Mouse (Mus musculus): ENCODE data around the gene Pik3r3.
"Not testable (repeated sequence)": the region's sequence is repeated elsewhere in the genome, so short reads cannot be mapped to it uniquely, and the experiment has no call there.

Pik3r3 gene

DNA sequence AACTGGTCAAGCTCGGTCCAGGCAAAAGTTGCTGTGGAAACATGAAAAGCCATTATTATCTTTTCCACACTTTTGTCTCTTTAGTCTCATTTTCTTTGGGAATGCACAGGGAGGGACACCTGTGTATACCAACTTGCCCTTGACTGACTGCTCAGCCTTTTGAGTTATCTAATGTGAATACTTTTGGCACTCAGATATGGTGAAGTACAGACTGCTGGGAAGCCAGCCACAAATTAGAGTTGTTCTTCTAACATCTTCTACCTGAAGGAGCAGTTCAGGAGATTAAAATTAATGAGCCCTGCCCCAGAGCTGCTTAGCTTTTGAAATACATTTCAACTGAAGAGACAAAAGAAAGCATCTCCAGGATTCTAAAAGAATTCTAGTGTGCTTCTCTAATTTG lies 2.4 kb upstream of the Pik3r3 start:
- DNase-seq (ENCODE audit: low spot score in 2 of 2) = no peak

DNA sequence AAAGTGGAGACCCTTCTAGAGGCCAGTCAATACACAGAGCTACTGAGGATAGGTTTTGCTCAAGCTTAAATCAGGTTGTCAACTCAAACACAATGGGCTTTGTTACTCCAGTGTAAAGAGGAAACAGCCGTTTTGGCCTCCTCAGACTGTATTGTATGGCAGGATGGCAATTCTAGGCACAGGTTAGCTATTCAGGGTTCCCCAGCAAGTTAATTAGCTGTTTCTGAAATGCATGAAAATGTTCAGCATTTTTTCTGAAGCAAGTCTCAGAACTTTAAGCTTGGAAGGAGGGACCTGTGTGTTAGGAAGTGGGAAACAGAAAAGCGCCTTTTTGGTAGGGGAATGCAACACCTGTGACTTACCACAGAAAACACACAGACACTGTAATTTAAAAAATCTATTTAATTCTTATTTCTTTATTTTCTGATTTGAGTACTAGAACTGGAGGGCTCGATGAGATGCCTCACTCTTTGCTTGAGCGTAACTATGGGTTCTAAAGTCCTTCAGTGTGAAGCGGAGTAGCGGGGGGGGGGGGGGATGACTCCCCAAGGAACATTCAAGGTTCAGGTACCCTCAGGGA lies 1.3 kb upstream of the Pik3r3 start:
- no peak for DNase-seq (ENCODE audit: low spot score in 2 of 2)

DNA sequence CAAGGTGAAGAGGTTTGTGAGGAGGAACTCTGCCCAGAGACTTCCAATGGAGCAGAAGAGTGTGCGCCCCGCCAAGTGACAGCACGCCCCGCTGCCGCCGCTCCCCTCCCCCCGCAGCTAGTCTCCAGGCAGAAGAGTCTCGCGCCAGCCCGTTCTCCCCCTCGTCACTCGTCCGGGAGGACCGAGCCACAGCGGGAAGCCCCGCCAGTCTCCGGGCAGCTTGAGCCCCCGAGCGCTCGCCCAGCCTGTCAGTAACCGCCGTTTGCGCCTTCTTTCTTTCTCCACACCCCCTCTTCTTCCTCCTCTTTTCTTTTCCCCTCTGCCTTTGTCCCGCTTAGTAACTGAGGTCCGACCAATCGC lies 658 bp upstream of the Pik3r3 start:
- no peak for DNase-seq (ENCODE audit: low spot score in 2 of 2)

DNA sequence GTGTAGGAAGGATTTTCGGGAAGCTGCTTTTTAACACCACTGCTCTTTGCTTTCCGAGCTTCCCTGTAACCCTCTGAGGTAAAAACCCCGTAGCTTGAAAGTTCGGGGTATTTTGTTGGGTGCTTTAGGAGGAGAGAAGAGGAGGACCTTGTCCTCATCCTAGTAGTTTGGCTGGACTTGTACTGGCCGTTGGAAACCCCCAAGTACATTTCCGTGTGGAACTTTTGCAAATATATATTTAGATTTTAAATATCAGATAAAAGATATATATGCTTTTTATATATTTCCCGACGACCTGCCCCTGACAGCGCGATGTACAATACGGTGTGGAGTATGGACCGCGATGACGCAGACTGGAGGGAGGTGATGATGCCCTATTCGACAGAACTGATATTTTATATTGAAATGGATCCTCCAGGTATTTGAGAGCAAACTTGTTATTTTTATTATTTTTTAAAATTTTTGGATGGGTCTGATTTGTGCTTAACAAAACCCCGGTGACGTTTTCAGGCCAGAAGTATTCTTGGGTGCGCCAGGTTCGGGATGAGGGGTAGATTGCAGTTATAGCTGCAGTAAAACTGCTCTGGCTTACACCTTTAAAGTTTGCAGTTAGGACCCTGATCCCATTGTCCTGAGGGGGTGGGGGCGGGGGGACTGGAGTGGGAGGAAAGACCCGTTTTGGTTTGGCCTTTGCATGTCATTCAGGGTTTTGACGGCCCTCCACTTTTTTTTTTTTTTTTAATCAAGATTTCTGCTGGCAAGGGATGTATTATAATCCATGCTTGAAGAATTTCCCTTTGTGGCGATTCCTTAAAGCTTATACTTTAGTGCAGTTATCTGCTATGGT lies 801 bp downstream of the Pik3r3 start:
- DNase-seq (ENCODE audit: low spot score in 2 of 2) = peak; percentile 14 to 23

DNA sequence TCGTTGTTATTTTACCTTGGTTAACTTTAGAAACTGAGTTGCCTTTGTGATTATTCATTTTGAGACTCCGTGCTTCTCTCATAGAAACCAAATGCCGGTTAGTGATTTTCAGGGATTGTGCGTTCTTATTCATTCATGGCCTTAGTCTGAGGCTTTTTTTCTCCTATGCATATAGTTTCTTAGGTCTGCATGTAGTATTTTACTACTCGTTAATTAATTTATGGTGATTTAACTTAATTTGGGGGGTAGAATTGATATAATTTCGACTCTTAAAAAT lies 1.4 kb downstream of the Pik3r3 start:
- no peak for DNase-seq (ENCODE audit: low spot score in 2 of 2)

DNA sequence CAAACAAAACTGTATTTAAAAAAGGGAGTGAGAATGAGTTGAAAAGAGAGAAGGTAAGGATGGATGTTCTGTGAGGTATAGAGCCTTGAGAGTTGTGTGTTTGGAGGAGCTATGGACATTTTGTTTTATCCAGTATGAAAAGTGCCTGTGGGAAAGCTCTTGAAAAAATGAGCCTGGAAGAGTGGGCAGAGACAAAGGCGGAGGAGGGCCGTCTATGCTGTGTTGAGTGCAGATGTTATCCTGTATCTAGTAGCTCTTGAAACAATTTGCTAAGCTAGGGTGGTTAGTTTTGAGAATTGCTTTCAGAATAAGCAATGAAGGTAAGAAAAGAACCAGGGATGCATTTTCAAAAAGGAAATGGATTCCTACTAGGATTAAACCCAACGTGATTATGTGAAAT lies 22.0 kb downstream of the Pik3r3 start:
- DNase-seq (ENCODE audit: low spot score in 2 of 2) = peak in 1 of 2 experiments; percentile 15

DNA sequence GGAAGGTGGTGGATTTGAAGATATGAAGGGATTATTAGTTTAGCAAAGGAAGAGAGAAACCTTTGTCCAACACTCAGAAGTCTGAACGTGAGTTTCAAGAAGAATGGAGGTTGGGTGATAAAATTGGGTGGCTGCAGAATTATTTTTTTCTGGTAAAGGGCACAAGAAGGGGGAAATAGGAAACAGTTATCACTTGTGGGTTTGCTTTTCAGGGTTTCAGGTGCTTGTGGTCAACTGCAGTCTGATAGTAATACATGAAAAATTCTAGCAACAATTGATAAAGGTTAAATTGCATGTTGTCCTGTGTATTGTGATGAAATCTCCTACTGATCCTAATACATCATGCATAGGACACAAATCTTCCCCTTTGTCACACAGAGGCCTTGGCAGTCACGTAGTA lies 22.8 kb downstream of the Pik3r3 start:
- no peak for DNase-seq (ENCODE audit: low spot score in 2 of 2)

DNA sequence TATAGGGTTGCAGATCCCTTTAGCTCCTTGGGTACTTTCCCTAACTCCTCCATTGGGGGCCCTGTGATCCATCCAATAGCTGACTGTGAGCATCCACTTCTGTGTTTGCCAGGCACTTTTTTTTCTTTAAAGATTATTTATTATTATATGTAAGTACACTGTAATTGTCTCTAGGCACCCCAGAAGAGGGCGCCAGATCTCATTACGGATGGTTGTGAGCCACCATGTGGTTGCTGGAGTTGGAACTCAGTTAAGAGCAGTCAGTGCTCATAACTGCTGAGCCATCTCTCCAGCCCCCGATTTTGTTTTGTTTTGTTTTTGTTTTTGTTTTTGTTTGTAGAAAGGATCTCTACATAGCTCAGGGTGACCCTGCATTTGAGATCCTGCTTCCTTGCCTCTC lies 24.5 kb downstream of the Pik3r3 start:
- DNase-seq (ENCODE audit: low spot score in 2 of 2) = not testable (repeated sequence)

DNA sequence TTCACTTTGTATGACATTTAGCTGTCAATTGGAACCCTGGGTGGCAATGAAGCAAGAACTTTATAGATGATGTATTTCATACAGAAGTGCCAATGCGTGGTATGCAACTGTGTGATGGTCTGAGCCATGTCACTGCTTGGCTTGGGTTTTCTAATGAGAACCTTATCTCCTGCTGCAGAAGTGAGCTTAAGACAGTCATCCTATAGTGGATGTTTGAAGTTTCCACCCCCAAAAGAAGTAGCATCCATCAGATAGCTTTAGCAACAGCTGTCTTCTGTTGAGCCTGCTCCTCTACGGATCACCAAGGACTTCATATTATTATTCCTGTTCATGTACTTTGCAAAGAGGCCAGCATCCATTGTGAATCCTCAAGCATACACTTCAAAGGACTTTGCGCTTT lies 28.6 kb downstream of the Pik3r3 start:
- DNase-seq (ENCODE audit: low spot score in 2 of 2) = no peak

DNA sequence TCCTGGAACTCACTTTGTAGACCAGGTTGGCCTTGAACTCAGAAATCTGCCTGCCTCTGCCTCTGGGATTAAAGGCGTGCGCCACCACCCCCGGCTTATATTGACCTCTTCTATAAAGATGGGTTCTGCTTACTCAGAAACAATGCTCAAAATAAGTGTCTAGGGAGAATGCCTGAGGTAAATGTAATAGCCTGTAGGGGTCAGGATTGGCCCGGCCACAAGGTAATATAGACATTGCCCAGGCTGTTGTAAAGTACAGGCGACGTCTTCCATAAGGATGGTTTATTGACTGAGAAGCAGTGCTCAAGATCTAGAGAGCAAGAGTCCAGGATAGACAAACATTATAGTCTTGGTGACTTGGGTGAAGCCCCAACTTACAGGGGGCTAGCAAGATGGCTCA lies 46.8 kb downstream of the Pik3r3 start:
- no peak for DNase-seq (ENCODE audit: low spot score in 2 of 2)

DNA sequence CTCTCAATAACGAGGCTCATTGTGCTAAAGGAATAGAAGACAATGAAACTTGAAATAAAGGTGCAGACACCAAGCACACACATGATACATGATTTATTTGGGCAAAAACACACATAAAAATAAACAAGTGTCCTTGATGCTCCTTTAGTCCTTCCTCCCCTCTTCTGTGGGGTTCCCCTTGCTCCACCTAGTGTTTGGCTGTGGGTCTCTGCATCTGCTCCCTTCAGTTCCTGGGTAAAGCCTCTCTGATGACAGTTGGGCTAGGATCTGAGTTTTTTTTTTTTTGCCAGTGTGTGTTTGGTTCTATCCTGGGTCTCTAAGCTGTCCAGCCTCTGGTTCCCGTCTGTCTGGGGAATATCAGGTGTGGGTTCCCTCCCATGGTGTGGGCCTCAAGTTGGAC lies 60.8 kb downstream of the Pik3r3 start:
- no peak for DNase-seq (ENCODE audit: low spot score in 2 of 2)

DNA sequence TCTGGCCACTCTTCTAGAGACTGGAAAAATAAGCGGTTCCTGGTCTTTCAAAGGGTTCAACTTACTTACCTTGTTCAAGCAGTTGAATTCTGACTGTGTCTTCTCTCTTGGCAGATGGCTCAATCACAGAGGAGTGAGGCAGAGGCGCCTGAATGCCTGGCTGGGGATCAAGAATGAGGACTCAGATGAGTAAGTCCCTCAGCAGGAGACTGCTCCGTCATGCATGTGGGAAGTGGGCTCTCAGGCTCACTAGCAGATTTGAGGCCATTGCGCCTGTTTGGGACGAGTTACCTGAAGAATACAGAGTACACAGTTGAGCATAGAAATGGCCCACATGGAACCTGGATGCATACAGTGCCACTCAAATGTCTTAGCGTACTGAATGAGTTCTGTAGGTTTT lies 70.1 kb downstream of the Pik3r3 start:
- DNase-seq (ENCODE audit: low spot score in 2 of 2) = peak in 1 of 2 experiments; percentile 53

DNA sequence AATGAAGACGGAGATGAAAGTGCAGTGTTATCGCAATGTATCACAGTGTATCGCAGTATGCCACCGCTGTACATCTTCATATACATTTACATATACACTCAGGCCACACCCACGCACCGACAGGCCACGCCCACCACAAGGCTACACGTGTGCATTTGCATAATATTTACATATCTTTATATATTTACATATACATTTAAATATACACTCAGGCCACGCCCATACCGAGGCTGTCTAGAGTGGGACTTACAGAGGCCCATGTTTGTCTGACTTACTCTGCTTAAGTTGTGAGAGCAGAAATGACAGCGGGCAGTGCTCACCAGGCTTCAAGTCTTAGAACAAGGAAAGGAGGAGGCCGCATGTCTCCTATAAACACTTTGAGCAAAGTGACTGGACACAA lies 71.9 kb downstream of the Pik3r3 start:
- no peak for DNase-seq (ENCODE audit: low spot score in 2 of 2)

DNA sequence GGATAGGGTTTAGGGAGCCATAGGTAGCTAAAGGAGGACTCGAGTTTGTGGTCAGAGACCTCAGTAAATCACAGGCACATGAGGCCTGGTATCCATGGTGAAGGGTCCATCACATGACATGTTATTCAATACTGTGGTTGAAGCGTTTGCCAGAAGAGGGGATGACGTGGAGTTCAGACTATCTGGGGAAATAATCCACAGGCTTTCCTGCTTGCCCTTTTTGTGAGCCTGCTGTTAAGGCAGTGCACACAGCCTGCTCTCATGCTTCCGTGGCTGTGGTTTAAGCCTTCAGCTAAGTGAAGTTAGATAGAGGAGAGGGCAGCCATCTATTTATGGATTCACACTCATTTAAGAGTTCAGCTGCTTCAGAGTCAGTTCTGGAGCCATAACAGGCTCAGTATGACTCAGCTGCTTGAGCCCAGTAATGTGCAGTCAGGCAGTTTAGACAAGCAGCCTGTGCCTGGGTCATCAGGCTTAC lies 79.5 kb downstream of the Pik3r3 start:
- DNase-seq (ENCODE audit: low spot score in 2 of 2) = peak in 1 of 2 experiments; percentile 7

DNA sequence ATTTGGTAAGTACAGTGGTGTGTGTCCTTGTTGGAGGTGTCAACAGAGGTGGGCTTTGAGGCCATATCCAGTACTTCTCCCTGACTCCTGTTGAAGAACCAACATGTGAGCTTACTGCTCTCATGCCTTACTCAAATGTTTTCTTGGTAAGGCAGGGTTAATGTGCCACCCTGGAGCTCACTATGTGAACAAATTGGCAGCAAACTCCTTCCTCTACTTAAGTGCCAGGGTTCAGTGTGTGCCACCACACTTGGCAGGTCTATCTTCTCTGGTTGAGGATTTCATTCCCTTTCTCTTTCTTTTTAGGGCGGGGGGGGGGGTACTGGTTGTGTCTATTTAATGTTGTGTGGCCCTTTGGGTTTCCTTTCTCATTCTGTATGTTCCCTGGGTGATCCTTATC lies 83.1 kb downstream of the Pik3r3 start:
- no peak for DNase-seq (ENCODE audit: low spot score in 2 of 2)

DNA sequence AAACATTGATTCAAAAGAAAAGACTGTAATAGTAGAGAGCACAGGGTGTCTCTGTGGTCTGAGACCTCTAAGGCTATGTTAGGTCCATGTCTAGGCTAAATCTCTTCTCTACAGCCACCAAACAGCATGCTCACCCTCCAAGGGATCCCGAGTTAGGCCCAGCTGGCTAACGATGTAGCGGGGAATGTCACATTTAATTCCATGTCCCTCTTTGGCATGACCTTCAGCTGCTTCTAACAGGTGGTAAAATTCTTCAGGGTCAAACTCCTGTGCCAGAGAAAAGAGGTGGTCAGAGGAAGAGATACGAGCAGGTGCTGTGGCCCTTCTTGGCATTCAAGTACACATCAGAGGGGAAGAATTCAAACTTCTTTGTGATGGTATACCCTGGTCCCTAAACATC lies 96.2 kb downstream of the Pik3r3 start:
- DNase-seq (ENCODE audit: low spot score in 2 of 2) = no peak

DNA sequence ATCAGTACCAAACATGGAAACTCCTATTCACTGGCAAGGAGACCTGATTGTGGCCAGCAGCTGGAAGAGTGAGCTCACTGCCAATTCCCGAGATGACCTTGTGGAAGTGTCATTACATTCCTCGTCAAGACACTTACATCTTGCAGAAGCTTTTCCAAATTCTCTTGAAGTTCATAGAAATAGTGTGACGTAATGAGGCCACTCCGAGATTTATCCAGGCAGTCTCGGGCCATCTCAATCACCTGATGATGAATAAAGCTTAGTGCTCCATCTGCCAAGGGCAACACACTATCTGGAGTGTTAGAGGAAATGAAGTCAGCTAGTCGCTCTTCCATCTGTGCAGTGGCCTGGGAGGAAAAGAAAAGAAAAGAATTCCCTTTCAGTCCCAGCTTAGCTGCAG lies 100.7 kb downstream of the Pik3r3 start:
- DNase-seq (ENCODE audit: low spot score in 2 of 2) = no peak

DNA sequence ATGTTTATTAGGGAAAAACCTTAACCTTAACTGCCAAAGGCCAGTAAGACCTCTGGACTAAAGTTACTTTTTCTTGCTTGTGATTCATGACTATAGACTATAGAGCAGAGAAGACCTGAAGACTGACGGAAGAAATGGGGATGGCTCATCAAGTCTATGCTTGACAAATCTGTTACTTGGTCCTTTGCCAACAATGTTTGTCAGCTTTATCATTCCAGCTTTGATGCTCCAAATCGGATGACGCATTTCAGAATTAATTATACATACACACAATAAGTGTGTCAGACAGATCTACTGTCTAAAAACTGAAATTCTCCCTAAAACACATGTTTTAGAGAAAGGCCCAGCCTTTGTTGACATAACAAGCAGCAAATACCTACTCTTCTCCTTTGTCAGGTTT lies 107.8 kb downstream of the Pik3r3 start:
- DNase-seq (ENCODE audit: low spot score in 2 of 2) = no peak

DNA sequence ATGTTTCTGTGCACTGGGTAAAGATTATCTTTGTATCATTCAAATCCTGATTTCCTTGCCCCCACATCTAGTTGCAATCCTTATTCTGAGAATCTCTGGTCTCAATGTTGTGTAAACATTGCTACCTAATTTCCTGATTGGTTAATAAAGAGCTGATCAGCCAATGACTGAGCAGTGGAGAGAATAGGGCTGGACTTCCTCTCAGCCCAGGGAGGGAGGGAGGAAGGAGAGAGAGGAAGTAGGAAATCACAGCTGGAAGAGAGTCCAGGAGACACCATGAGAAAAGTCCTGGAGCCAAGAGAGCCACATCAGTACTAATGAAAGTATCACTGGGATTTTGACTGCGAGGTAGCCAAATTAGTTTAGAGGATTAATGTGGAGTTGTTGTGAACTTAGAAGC lies 114.9 kb downstream of the Pik3r3 start:
- no peak for DNase-seq (ENCODE audit: low spot score in 2 of 2)

DNA sequence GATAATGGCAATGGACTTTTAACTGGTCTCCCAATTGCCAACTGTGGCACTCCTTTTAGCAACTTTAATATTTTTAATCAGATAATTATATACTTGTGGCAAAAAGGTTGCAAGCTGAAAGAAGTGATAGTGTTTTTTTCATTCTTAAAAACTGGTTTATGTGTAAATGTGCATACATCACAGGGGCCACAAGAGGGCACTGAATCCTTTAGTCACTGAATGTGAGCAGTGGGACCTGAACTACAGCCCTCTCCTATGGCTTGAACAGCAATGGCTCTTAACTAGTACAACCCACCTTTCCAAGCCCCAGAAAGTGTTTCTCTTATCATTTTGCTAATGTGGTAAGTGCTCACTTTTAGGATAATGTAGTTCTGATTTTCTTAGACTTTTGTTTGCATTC lies 120.7 kb downstream of the Pik3r3 start:
- peak in 1 of 2 experiments; percentile 66 for DNase-seq (ENCODE audit: low spot score in 2 of 2)

DNA sequence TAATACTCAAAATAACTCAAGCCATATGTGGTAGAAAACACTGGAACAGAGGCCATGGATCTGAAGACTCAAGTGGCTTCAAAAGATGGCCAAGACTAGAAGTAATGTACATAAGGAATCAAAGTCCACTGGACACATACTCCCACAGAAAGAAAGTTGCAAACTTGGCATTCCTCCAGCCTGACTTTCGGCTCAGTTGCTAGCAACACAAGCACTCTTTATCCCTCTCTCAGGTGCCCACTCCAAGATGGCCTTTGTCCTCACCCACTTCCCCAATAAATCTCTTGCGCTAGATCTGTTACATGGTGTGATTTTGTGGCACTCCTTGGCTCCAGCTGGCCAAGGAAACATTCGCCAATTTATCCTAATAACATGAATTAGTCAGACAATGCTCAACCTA lies 131.1 kb downstream of the Pik3r3 start:
- DNase-seq (ENCODE audit: low spot score in 2 of 2) = no peak

All from left cerebral cortex, adult 9 months (tissue).